8 mouse cellular contexts compared by ENCODE assay signal in the genomic region with DNA sequence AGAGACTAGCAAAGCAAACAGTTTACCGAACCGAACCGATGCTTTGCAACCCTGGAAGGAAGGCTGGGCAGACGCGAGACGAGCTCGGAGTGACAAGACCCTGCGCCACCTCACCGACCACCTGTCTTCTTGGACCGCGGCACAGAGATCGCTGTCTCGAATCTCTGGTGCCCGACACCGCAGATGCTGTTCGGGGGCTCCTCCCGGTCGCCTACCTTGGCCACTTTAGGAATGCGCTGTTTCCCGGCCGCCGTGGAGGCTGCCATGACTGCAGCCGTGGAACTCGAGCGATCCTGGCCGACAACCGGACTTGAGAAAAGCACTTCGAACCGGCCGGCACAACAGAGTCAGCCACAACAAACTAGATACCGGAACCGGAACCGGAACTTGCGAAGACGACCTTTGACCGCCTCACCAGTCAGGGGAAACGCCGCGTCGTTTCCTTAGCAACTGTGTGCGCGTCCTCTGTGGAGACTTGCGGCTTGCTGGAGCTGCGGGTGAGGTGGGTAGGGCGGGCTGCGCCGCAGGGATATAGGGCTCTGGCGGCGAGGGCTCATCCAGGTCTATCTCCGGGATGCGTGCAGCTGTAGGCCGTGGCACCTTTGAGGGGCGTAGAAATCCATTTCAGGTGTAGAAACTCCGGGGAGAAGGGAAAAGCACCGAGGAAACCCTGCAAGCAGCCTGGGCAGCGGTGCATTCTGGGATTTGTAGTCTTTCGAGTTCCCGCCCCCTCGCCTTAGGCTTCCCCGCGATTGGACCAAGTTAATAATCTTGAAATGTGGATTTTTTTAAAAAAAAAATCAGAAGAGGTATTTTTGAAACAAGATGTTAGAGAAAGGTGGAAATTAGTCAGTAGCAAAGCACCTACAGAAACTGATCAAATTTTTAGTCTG. TPM values are rescaled to one million over a fixed set of nuclear protein-coding genes. Genes with fewer than 3 reads are reported as not detected.
DNase-seq lines count a peak whose midpoint lies in the region; ATAC-seq and TF ChIP-seq lines count a peak whose summit lies in the region.

A gene (plus strand): TSS at position 446 of the 893 bp plus-strand sequence.
A gene (minus strand): TSS at position 676 of the 893 bp plus-strand sequence.

- H3K9ac ChIP-seq in heart, embryonic 12.5 days: peak within 1 kb of the TSS; percentile 77
- peak within 1 kb of the TSS; percentile 74 for H3K9ac ChIP-seq in kidney, postnatal 0 days (ENCODE audit: low read depth, low read length)
- H3K9ac ChIP-seq in liver, embryonic 11.5 days (ENCODE audit: low read depth, low read length): peak within 1 kb of the TSS; percentile 68
- peak within 1 kb of the TSS; percentile 50 for H3K9ac ChIP-seq in stomach, embryonic 14.5 days (replicated peaks; ENCODE audit: low read depth, low read length)

- WGBS in heart, embryonic 12.5 days: under 1% methylated on average over 61 of the region's 61 CpGs
- under 1% methylated on average over 61 of the region's 61 CpGs for WGBS in kidney, postnatal 0 days
- under 1% methylated on average over 61 of the region's 61 CpGs for WGBS in liver, embryonic 11.5 days
- under 1% methylated on average over 61 of the region's 61 CpGs for WGBS in stomach, embryonic 14.5 days

- TF ChIP-seq CTCF in kidney, postnatal 0 days (IDR thresholded peaks at IDR 0.05; ENCODE audit: low read depth): no peak

- ATAC-seq in erythroid progenitor cell, adult 5-6 weeks (replicated peaks; ENCODE audit: low FRiP score, poor library complexity, severe bottlenecking): peak; percentile 98
- ATAC-seq in heart, embryonic 12.5 days (ENCODE audit: insufficient number of reproducible peaks, low FRiP score): peak; percentile 95
- peak; percentile 99 for ATAC-seq in kidney, postnatal 0 days (replicated peaks; ENCODE audit: low FRiP score, low read depth)
- ATAC-seq in liver, embryonic 11.5 days (replicated peaks; ENCODE audit: low FRiP score): peak; percentile 97
- peak; percentile 96 for ATAC-seq in stomach, embryonic 14.5 days (ENCODE audit: insufficient number of reproducible peaks, insufficient read depth, low FRiP score, low read depth)

- no peaks in the 10 kb centered on the region for H3K27me3 ChIP-seq in heart, embryonic 12.5 days (replicated peaks)
- H3K27me3 ChIP-seq in kidney, postnatal 0 days (ENCODE audit: insufficient read depth, low read length): no peaks in the 10 kb centered on the region
- H3K27me3 ChIP-seq in liver, embryonic 11.5 days (replicated peaks; ENCODE audit: control insufficient read depth, insufficient read depth, low read length): 0 out of 2 replicates have a peak, but pooled peaks cover 3% of the 10 kb centered on the region
- H3K27me3 ChIP-seq in stomach, embryonic 14.5 days (ENCODE audit: control insufficient read depth, insufficient read depth, low read length): no peaks in the 10 kb centered on the region

- no peak within 1 kb of the TSS for H3K27ac ChIP-seq in heart, embryonic 12.5 days (ENCODE audit: poor library complexity, severe bottlenecking)
- H3K27ac ChIP-seq in kidney, postnatal 0 days: 0 out of 2 replicates have a peak within 1 kb of the TSS, but pooled peaks have one; percentile 27
- no peak within 1 kb of the TSS for H3K27ac ChIP-seq in liver, embryonic 11.5 days (ENCODE audit: low read depth, low read length)
- no peak within 1 kb of the TSS for H3K27ac ChIP-seq in stomach, embryonic 14.5 days (ENCODE audit: low read length)

- peak within 1 kb of the TSS; percentile 90 for H3K4me2 ChIP-seq in heart, embryonic 12.5 days
- H3K4me2 ChIP-seq in kidney, postnatal 0 days (ENCODE audit: low read length): peak within 1 kb of the TSS; percentile 87
- H3K4me2 ChIP-seq in liver, embryonic 11.5 days: peak within 1 kb of the TSS; percentile 90
- H3K4me2 ChIP-seq in stomach, embryonic 14.5 days (replicated peaks; ENCODE audit: low read depth, low read length): peak within 1 kb of the TSS; percentile 92

- H3K36me3 ChIP-seq in heart, embryonic 12.5 days: peaks cover 24% of the 10 kb centered on the region
- H3K36me3 ChIP-seq in kidney, postnatal 0 days (ENCODE audit: insufficient read depth, low read length): no peaks in the 10 kb centered on the region; the same call in 1 of the 2 replicates
- peaks cover 12% of the 10 kb centered on the region for H3K36me3 ChIP-seq in liver, embryonic 11.5 days (ENCODE audit: control insufficient read depth, insufficient read depth, low read length)
- peaks cover 26% of the 10 kb centered on the region for H3K36me3 ChIP-seq in stomach, embryonic 14.5 days (ENCODE audit: control insufficient read depth, insufficient read depth, low read length)

- peak; percentile 96 for DNase-seq in CD4-positive helper T cell, adult 2 months (ENCODE audit: low read depth, low spot score)
- peak; percentile 91 for DNase-seq in brain, embryonic 18.5 days (ENCODE audit: low read depth, low spot score)
- peak; percentile 96 for DNase-seq in kidney, postnatal 0 days (ENCODE audit: low spot score)
- peak; percentile 93 for DNase-seq in liver, embryonic 11.5 days (ENCODE audit: low spot score)
- peak; percentile 96 for DNase-seq in naive thymus-derived CD4-positive, alpha-beta T cell, adult 2 months (ENCODE audit: low read depth)

- peak within 1 kb of the TSS; percentile 87 for H3K4me3 ChIP-seq in heart, embryonic 12.5 days
- H3K4me3 ChIP-seq in kidney, postnatal 0 days (replicated peaks; ENCODE audit: low read depth, low read length): peak within 1 kb of the TSS; percentile 82
- peak within 1 kb of the TSS; percentile 98 for H3K4me3 ChIP-seq in liver, embryonic 11.5 days (ENCODE audit: low read depth, low read length)
- peak within 1 kb of the TSS; percentile 73 for H3K4me3 ChIP-seq in stomach, embryonic 14.5 days (ENCODE audit: low read depth, low read length)

- H3K9me3 ChIP-seq in heart, embryonic 12.5 days (replicated peaks): no peaks in the 10 kb centered on the region
- H3K9me3 ChIP-seq in kidney, postnatal 0 days (replicated peaks; ENCODE audit: low read length): no peaks in the 10 kb centered on the region
- H3K9me3 ChIP-seq in liver, embryonic 11.5 days (ENCODE audit: control insufficient read depth, low read length): no peaks in the 10 kb centered on the region
- H3K9me3 ChIP-seq in stomach, embryonic 14.5 days (ENCODE audit: control insufficient read depth, low read depth, low read length): no peaks in the 10 kb centered on the region

- peaks cover 8% of the 10 kb centered on the region for H3K4me1 ChIP-seq in heart, embryonic 12.5 days (replicated peaks)
- no peaks in the 10 kb centered on the region for H3K4me1 ChIP-seq in kidney, postnatal 0 days (replicated peaks; ENCODE audit: insufficient read depth, low read length)
- H3K4me1 ChIP-seq in liver, embryonic 11.5 days (replicated peaks; ENCODE audit: control insufficient read depth, insufficient read depth, low read length): peaks cover 8% of the 10 kb centered on the region
- H3K4me1 ChIP-seq in stomach, embryonic 14.5 days (ENCODE audit: control insufficient read depth, insufficient read depth, low read length): peaks cover 7% of the 10 kb centered on the region; the same call in 1 of the 2 replicates

RNA-seq across cellular contexts. Expression of the first gene that starts in this region (rescaled TPM):
- total RNA-seq in erythroid progenitor cell, adult 5-6 weeks (2015; ENCODE audit: low replicate concordance): not detected in 2 replicates
- not detected in 2 replicates for total RNA-seq in erythroid progenitor cell, adult 5-6 weeks (2017; ENCODE audit: low replicate concordance)
- 0.59 and 1.0 TPM in 2 replicates for polyA plus RNA-seq in heart, embryonic 12.5 days (2016; fragmentation: Nextera tagmentation; extraction: Ambion mirVana)
- 0.32 and 0.51 TPM in 2 replicates for polyA plus RNA-seq in kidney, postnatal 0 days (2015; fragmentation: Nextera tagmentation; extraction: Ambion mirVana)
- 0.10 TPM in 1 of 2 replicates, not detected in the other for polyA plus RNA-seq in liver, embryonic 11.5 days (2014; fragmentation: Nextera tagmentation; extraction: Ambion mirVana)
- not detected in 2 replicates for polyA plus RNA-seq in stomach, embryonic 14.5 days (2014; fragmentation: Nextera tagmentation; extraction: Ambion mirVana)

RNA-seq across cellular contexts. Expression of the second gene that starts in this region (rescaled TPM):
- 15.1 and 24.5 TPM in 2 replicates for total RNA-seq in erythroid progenitor cell, adult 5-6 weeks (2015; ENCODE audit: low replicate concordance)
- total RNA-seq in erythroid progenitor cell, adult 5-6 weeks (2017; ENCODE audit: low replicate concordance): 57.9 and 68.2 TPM in 2 replicates
- polyA plus RNA-seq in heart, embryonic 12.5 days (2016; fragmentation: Nextera tagmentation; extraction: Ambion mirVana): 19.8 and 21.6 TPM in 2 replicates
- 23.6 and 24.4 TPM in 2 replicates for polyA plus RNA-seq in kidney, postnatal 0 days (2015; fragmentation: Nextera tagmentation; extraction: Ambion mirVana)
- 36.2 and 36.9 TPM in 2 replicates for polyA plus RNA-seq in liver, embryonic 11.5 days (2014; fragmentation: Nextera tagmentation; extraction: Ambion mirVana)
- polyA plus RNA-seq in stomach, embryonic 14.5 days (2014; fragmentation: Nextera tagmentation; extraction: Ambion mirVana): 24.6 and 28.7 TPM in 2 replicates
